Mouse (Mus musculus) lung, postnatal 0 days (tissue): ENCODE data around the gene Tcl1b4.

Experiments used
- CTCF ChIP-seq: IDR thresholded peaks from 2 replicates; pipeline ENCODE4 v1.5.1; 2016; ENCODE audit warnings: antibody characterized with exemption, mild to moderate bottlenecking
- EP300 ChIP-seq: IDR thresholded peaks from 2 replicates; pipeline ENCODE4 v1.6.1; 2016; ENCODE audit warnings: antibody characterized with exemption, mild to moderate bottlenecking, control low read depth

GRCm38 (mm10) chr12:105159390-105159789 is 42.4 kb upstream of the Tcl1b4 start, which contains the start of gene Tcl1b1:
- TF ChIP-seq EP300 (no peak), CTCF (no peak)
